Mouse (Mus musculus): Measurements from ENCODE around the gene Fbxo7. TPM values are rescaled to one million over a fixed set of nuclear protein-coding genes. Genes with fewer than 3 reads are reported as not detected.
A peak's percentile ranks its signal among the peaks of the same experiment; 100 is the strongest.

Gene Fbxo7
- polyA plus RNA-seq, 1 experiment from 2014 or later, result 41.0 TPM

- no peaks in the 10 kb centered on the region for H3K9me3 ChIP-seq (replicated peaks; ENCODE audit: low read length)
- no peak for ATAC-seq (replicated peaks; ENCODE audit: low FRiP score, low read depth)
- 22% methylated on average over 2 of the region's 2 CpGs for WGBS
- peaks cover 22% of the 10 kb centered on the region for H3K36me3 ChIP-seq (ENCODE audit: insufficient read depth, low read length)
- DNase-seq (ENCODE audit: low spot score), result no peak
- H3K27me3 ChIP-seq (ENCODE audit: insufficient read depth, low read length), result no peaks in the 10 kb centered on the region
- H3K4me2 ChIP-seq (ENCODE audit: low read length), result no peak overlapping the region
- no peak for TF ChIP-seq CTCF (IDR thresholded peaks at IDR 0.05; ENCODE audit: low read depth)
- 0 out of 2 replicates have a peak overlapping the region, but pooled peaks have one; percentile 25 for H3K27ac ChIP-seq
- H3K9ac ChIP-seq (ENCODE audit: low read depth, low read length), result no peak overlapping the region
- no peaks in the 10 kb centered on the region for H3K4me1 ChIP-seq (replicated peaks; ENCODE audit: insufficient read depth, low read length)
- no peak overlapping the region for H3K4me3 ChIP-seq (replicated peaks; ENCODE audit: low read depth, low read length)
Measured at GRCm38 (mm10) chr10:86050522-86050921, 28.8 kb downstream of the Fbxo7 start.

DNA sequence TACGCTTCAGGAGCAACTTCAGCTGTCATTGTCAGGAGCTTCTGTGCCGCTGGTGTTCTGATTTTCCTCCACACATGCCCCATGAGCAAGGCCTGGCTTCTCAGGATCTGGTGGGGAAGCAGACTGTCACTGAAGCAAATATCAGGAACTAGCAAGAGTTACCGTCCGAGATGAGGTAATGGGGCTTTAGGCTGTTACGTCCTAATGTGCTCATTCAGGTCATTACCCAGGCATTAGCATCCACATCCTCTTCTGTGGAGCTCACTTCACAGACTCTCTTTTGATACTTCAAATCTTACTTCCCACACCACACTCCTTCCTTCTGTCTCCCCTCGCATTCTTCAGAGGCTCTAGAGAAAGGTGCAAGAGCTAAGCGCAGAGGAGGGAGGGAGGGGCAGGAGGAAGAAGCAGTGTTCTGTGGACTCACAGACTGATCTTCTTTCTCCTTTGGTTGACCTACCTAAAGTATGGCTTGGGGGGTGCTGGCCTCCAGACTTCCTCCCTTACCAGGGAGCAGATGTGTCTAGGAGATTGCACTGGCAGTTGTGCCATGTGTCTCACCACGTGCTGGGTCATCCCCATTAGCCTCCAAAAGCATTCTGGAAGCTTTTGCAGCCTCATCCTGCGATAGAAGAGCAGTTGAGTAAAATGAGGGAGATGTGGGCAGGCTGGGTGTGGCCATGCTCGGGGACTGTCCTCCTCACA lies 31.2 kb downstream of the Fbxo7 start:
- Histone ChIP-seq H3K9me3 (replicated peaks; ENCODE audit: low read length) (no peaks in the 10 kb centered on the region), H3K36me3 (ENCODE audit: insufficient read depth, low read length) (0 out of 2 replicates have a peak, but pooled peaks cover 11% of the 10 kb centered on the region), H3K4me2 (ENCODE audit: low read length) (no peak overlapping the region), H3K27ac (no peak overlapping the region), H3K9ac (ENCODE audit: low read depth, low read length) (no peak overlapping the region), H3K4me1 (replicated peaks; ENCODE audit: insufficient read depth, low read length) (no peaks in the 10 kb centered on the region), H3K27me3 (ENCODE audit: insufficient read depth, low read length) (no peaks in the 10 kb centered on the region), H3K4me3 (replicated peaks; ENCODE audit: low read depth, low read length) (no peak overlapping the region)
- ATAC-seq (replicated peaks; ENCODE audit: low FRiP score, low read depth), result no peak
- no peak for TF ChIP-seq CTCF (IDR thresholded peaks at IDR 0.05; ENCODE audit: low read depth)
- WGBS, result 78% methylated on average over 10 of the region's 10 CpGs
- no peak for DNase-seq (ENCODE audit: low spot score)

- no peak overlapping the region for H3K4me2 ChIP-seq (ENCODE audit: low read length)
- H3K4me1 ChIP-seq (replicated peaks; ENCODE audit: insufficient read depth, low read length), result no peaks in the 10 kb centered on the region
- no peak overlapping the region for H3K4me3 ChIP-seq (replicated peaks; ENCODE audit: low read depth, low read length)
- H3K9me3 ChIP-seq (replicated peaks; ENCODE audit: low read length), result no peaks in the 10 kb centered on the region
- no peak overlapping the region for H3K27ac ChIP-seq
- TF ChIP-seq CTCF (IDR thresholded peaks at IDR 0.05; ENCODE audit: low read depth), result peak; percentile 37
- H3K9ac ChIP-seq (ENCODE audit: low read depth, low read length), result no peak overlapping the region
- 0 out of 2 replicates have a peak, but pooled peaks cover 2% of the 10 kb centered on the region for H3K36me3 ChIP-seq (ENCODE audit: insufficient read depth, low read length)
- 78% methylated on average over 8 of the region's 8 CpGs for WGBS
- DNase-seq (ENCODE audit: low spot score), result no peak
- no peaks in the 10 kb centered on the region for H3K27me3 ChIP-seq (ENCODE audit: insufficient read depth, low read length)
- no peak for ATAC-seq (replicated peaks; ENCODE audit: low FRiP score, low read depth)
Measured at GRCm38 (mm10) chr10:86056297-86056903, 34.6 kb downstream of the Fbxo7 start.

- no peaks in the 10 kb centered on the region for H3K36me3 ChIP-seq (ENCODE audit: insufficient read depth, low read length)
- H3K4me1 ChIP-seq (replicated peaks; ENCODE audit: insufficient read depth, low read length), result no peaks in the 10 kb centered on the region
- no peaks in the 10 kb centered on the region for H3K9me3 ChIP-seq (replicated peaks; ENCODE audit: low read length)
- H3K9ac ChIP-seq (ENCODE audit: low read depth, low read length), result no peak overlapping the region
- H3K27ac ChIP-seq, result peak overlapping the region; percentile 47
- TF ChIP-seq CTCF (IDR thresholded peaks at IDR 0.05; ENCODE audit: low read depth), result no peak
- DNase-seq (ENCODE audit: low spot score) (no peak), ATAC-seq (replicated peaks; ENCODE audit: low FRiP score, low read depth) (peak; percentile 18)
- H3K4me2 ChIP-seq (ENCODE audit: low read length), result no peak overlapping the region
- H3K27me3 ChIP-seq (ENCODE audit: insufficient read depth, low read length), result no peaks in the 10 kb centered on the region
- H3K4me3 ChIP-seq (replicated peaks; ENCODE audit: low read depth, low read length), result no peak overlapping the region
- 81% methylated on average over 11 of the region's 11 CpGs for WGBS
Measured at GRCm38 (mm10) chr10:86057286-86057685, 35.5 kb downstream of the Fbxo7 start.

GRCm38 (mm10) chr10:86057712-86058111 lies 35.9 kb downstream of the Fbxo7 start:
- no peaks in the 10 kb centered on the region for H3K27me3 ChIP-seq (ENCODE audit: insufficient read depth, low read length)
- no peak overlapping the region for H3K4me2 ChIP-seq (ENCODE audit: low read length)
- H3K4me3 ChIP-seq (replicated peaks; ENCODE audit: low read depth, low read length), result no peak overlapping the region
- 72% methylated on average over 2 of the region's 2 CpGs for WGBS
- no peaks in the 10 kb centered on the region for H3K4me1 ChIP-seq (replicated peaks; ENCODE audit: insufficient read depth, low read length)
- DNase-seq (ENCODE audit: low spot score) (peak; percentile 33), ATAC-seq (replicated peaks; ENCODE audit: low FRiP score, low read depth) (peak; percentile 89)
- H3K9me3 ChIP-seq (replicated peaks; ENCODE audit: low read length), result no peaks in the 10 kb centered on the region
- no peak overlapping the region for H3K9ac ChIP-seq (ENCODE audit: low read depth, low read length)
- H3K27ac ChIP-seq, result peak overlapping the region; percentile 47
- H3K36me3 ChIP-seq (ENCODE audit: insufficient read depth, low read length), result no peaks in the 10 kb centered on the region
- no peak for TF ChIP-seq CTCF (IDR thresholded peaks at IDR 0.05; ENCODE audit: low read depth)

GRCm38 (mm10) chr10:86060267-86060666 lies 38.5 kb downstream of the Fbxo7 start:
- 61% methylated on average over 3 of the region's 3 CpGs for WGBS
- Histone ChIP-seq H3K27ac (no peak overlapping the region), H3K27me3 (ENCODE audit: insufficient read depth, low read length) (no peaks in the 10 kb centered on the region), H3K4me1 (replicated peaks; ENCODE audit: insufficient read depth, low read length) (no peaks in the 10 kb centered on the region; the same call in 1 of the 2 replicates), H3K9ac (ENCODE audit: low read depth, low read length) (no peak overlapping the region), H3K36me3 (ENCODE audit: insufficient read depth, low read length) (no peaks in the 10 kb centered on the region), H3K4me2 (ENCODE audit: low read length) (no peak overlapping the region), H3K4me3 (replicated peaks; ENCODE audit: low read depth, low read length) (no peak overlapping the region), H3K9me3 (replicated peaks; ENCODE audit: low read length) (no peaks in the 10 kb centered on the region)
- DNase-seq (ENCODE audit: low spot score) (peak; percentile 15), ATAC-seq (replicated peaks; ENCODE audit: low FRiP score, low read depth) (no peak)
- TF ChIP-seq CTCF (IDR thresholded peaks at IDR 0.05; ENCODE audit: low read depth), result no peak

Measured in kidney, postnatal 0 days (tissue).